Mouse (Mus musculus): Measurements from ENCODE around the gene Zfyve27. TPM values are rescaled to one million over a fixed set of nuclear protein-coding genes. Genes with fewer than 3 reads are reported as not detected.

The Zfyve27 gene
- polyA plus RNA-seq, 1 experiment from 2014 or later: 25.3 TPM

DNA sequence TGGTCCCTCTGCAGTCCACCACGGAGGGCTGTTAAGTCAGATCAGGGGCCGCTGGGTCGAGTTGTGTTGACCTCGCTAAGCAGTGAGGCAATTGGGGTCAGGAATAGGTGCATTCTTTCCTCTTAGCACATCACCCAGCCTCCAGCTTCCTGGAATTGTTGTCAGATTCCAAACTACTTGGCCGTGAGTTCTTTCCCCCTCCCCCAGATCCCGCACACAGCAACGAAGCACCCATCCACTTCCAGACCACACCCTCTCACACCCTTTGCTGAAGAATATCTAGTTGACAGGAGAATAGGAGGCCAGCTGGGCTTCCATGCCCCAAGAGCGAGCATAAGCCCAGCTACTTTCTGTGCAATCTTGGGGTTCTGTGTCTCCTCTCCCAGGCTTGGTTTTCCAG, 48.2 kb downstream of the Zfyve27 start:
- H3K4me2 ChIP-seq (replicated peaks; ENCODE audit: low read depth, low read length): no peak overlapping the region
- H3K27ac ChIP-seq (ENCODE audit: low read length): no peak overlapping the region
- H3K36me3 ChIP-seq (ENCODE audit: insufficient read depth, low read length): no peaks in the 10 kb centered on the region
- no peak overlapping the region for H3K9ac ChIP-seq (replicated peaks; ENCODE audit: low read depth)
- TF ChIP-seq EP300 (IDR thresholded peaks at IDR 0.05) (no peak), CTCF (IDR thresholded peaks at IDR 0.05) (no peak)
- H3K4me3 ChIP-seq (ENCODE audit: low read depth, low read length): no peak overlapping the region
- no peak for DNase-seq (ENCODE audit: low spot score)
- H3K9me3 ChIP-seq (ENCODE audit: low read length): no peaks in the 10 kb centered on the region
- no peaks in the 10 kb centered on the region for H3K27me3 ChIP-seq (replicated peaks; ENCODE audit: insufficient read depth, low read length)
- no peaks in the 10 kb centered on the region for H3K4me1 ChIP-seq (ENCODE audit: insufficient read depth, low read depth, low read length)
- WGBS: 9% methylated on average over 8 of the region's 8 CpGs
- ATAC-seq: no peak

GRCm38 (mm10) chr19:42214601-42215000, 50.9 kb downstream of the Zfyve27 start:
- WGBS: 52% methylated on average over 2 of the region's 2 CpGs
- no peaks in the 10 kb centered on the region for H3K27me3 ChIP-seq (replicated peaks; ENCODE audit: insufficient read depth, low read length)

DNA sequence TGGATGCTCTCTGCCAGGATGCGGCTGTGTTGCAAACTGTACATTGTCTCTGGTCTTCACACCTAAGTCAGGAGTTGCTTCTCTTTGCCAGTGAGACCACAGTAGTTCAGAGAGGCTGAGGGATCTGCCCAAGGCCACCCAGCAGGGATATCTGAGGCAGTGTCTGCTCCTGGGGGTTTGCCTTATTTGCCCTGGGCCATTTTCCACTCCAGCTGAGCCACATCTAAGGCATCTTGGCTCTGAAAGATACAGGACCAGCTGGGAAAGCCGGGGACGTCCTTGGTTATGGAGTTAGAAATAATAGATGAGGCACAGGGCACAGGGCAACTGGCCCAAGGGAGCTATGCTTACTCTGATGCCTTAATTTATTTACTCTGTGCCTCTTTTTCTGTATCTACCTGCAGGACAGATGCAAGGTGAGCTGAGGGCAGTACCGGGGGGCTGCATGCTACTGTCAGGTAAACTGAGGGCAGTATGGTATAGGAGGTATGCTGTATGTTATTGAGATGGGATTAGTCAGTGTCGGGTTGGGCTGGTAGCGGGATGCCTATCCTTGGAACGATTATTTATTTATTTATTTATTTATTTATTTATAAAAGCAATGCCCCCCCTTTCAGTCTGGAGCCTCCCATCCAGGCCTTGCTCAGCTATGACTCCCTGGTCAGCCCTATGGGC, 53.1 kb downstream of the Zfyve27 start:
- Histone ChIP-seq H3K27ac (ENCODE audit: low read length) (no peak overlapping the region), H3K36me3 (ENCODE audit: insufficient read depth, low read length) (no peaks in the 10 kb centered on the region), H3K9ac (replicated peaks; ENCODE audit: low read depth) (no peak overlapping the region), H3K4me1 (ENCODE audit: insufficient read depth, low read depth, low read length) (no peaks in the 10 kb centered on the region), H3K9me3 (ENCODE audit: low read length) (no peaks in the 10 kb centered on the region), H3K4me2 (replicated peaks; ENCODE audit: low read depth, low read length) (no peak overlapping the region), H3K27me3 (replicated peaks; ENCODE audit: insufficient read depth, low read length) (no peaks in the 10 kb centered on the region), H3K4me3 (ENCODE audit: low read depth, low read length) (no peak overlapping the region)
- 59% methylated on average over 7 of the region's 7 CpGs for whole genome bisulfite sequencing
- TF ChIP-seq CTCF (IDR thresholded peaks at IDR 0.05): no peak
- TF ChIP-seq EP300 (IDR thresholded peaks at IDR 0.05): no peak
- ATAC-seq (no peak), DNase-seq (ENCODE audit: low spot score) (no peak)

More at GRCm38 (mm10) chr19:42214601-42215000, 50.9 kb downstream of the Zfyve27 start:
- no peaks in the 10 kb centered on the region for H3K36me3 ChIP-seq (ENCODE audit: insufficient read depth, low read length)
- ATAC-seq (no peak), DNase-seq (ENCODE audit: low spot score) (no peak)
- no peak overlapping the region for H3K4me2 ChIP-seq (replicated peaks; ENCODE audit: low read depth, low read length)
- TF ChIP-seq CTCF (IDR thresholded peaks at IDR 0.05): no peak
- H3K4me3 ChIP-seq (ENCODE audit: low read depth, low read length): no peak overlapping the region
- H3K27ac ChIP-seq (ENCODE audit: low read length): no peak overlapping the region
- no peak overlapping the region for H3K9ac ChIP-seq (replicated peaks; ENCODE audit: low read depth)
- no peaks in the 10 kb centered on the region for H3K4me1 ChIP-seq (ENCODE audit: insufficient read depth, low read depth, low read length)
- H3K9me3 ChIP-seq (ENCODE audit: low read length): no peaks in the 10 kb centered on the region

DNA sequence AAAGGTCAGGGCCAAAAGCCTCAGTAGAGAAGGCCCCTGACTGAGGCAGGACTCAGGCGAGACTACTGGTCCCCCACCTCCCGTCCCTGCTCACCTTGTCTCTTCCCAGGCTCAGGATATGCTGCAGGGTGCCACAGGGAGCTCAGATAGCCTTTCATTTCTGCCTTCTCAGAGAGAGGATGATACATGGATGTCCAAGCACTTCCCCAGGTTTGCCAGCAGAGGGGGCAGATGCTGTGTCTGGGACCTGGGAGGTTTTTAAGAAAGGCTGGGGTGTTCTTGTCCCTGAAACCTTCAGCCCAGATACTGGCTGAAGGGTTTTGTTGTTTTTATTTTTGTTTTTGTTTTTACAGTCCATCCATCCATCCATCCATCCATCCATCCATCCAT, 53.6 kb downstream of the Zfyve27 start:
- whole genome bisulfite sequencing: 6% methylated on average over 2 of the region's 2 CpGs
- H3K4me1 ChIP-seq (ENCODE audit: insufficient read depth, low read depth, low read length): no peaks in the 10 kb centered on the region
- no peak overlapping the region for H3K4me2 ChIP-seq (replicated peaks; ENCODE audit: low read depth, low read length)
- no peak overlapping the region for H3K9ac ChIP-seq (replicated peaks; ENCODE audit: low read depth)
- H3K36me3 ChIP-seq (ENCODE audit: insufficient read depth, low read length): no peaks in the 10 kb centered on the region
- DNase-seq (ENCODE audit: low spot score) (peak; percentile 39), ATAC-seq (no peak)
- no peak overlapping the region for H3K27ac ChIP-seq (ENCODE audit: low read length)
- H3K4me3 ChIP-seq (ENCODE audit: low read depth, low read length): no peak overlapping the region
- no peaks in the 10 kb centered on the region for H3K9me3 ChIP-seq (ENCODE audit: low read length)
- H3K27me3 ChIP-seq (replicated peaks; ENCODE audit: insufficient read depth, low read length): no peaks in the 10 kb centered on the region
- TF ChIP-seq EP300 (IDR thresholded peaks at IDR 0.05) (no peak), CTCF (IDR thresholded peaks at IDR 0.05) (peak; percentile 65)

DNA sequence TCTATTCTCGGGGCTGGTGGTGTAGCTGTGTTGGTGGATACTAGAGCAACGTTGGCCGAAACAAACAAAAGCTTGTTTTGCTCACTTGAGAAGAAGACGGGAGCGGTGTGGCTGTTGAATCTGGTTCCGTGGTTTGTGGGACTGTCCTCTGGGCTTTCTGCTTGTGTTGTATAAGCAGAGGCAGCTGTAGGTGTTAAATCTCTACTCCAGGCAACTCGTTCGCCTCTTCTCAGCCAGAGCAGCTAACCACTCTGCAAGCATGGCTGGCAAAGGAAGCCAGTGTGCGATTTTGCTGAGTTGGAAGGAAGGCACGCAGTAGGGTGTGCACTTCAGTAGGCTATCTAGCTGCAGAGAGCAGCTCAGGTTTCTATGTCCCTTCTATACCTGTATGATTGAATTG, 62.7 kb downstream of the Zfyve27 start:
- no peaks in the 10 kb centered on the region for H3K27me3 ChIP-seq (replicated peaks; ENCODE audit: insufficient read depth, low read length)
- no peak for TF ChIP-seq CTCF (IDR thresholded peaks at IDR 0.05)
- TF ChIP-seq EP300 (IDR thresholded peaks at IDR 0.05): no peak
- no peak overlapping the region for H3K4me2 ChIP-seq (replicated peaks; ENCODE audit: low read depth, low read length)
- H3K4me3 ChIP-seq (ENCODE audit: low read depth, low read length): no peak overlapping the region
- no peak overlapping the region for H3K9ac ChIP-seq (replicated peaks; ENCODE audit: low read depth)
- no peaks in the 10 kb centered on the region for H3K9me3 ChIP-seq (ENCODE audit: low read length)
- H3K27ac ChIP-seq (ENCODE audit: low read length): no peak overlapping the region
- no peaks in the 10 kb centered on the region for H3K36me3 ChIP-seq (ENCODE audit: insufficient read depth, low read length)
- no peak for DNase-seq (ENCODE audit: low spot score)
- no peaks in the 10 kb centered on the region for H3K4me1 ChIP-seq (ENCODE audit: insufficient read depth, low read depth, low read length)
- ATAC-seq: no peak
- 68% methylated on average over 10 of the region's 10 CpGs for WGBS

GRCm38 (mm10) chr19:42229499-42230287, 65.9 kb downstream of the Zfyve27 start:
- H3K27ac ChIP-seq (ENCODE audit: low read length): no peak overlapping the region
- no peak overlapping the region for H3K4me3 ChIP-seq (ENCODE audit: low read depth, low read length)
- TF ChIP-seq EP300 (IDR thresholded peaks at IDR 0.05): no peak
- TF ChIP-seq CTCF (IDR thresholded peaks at IDR 0.05): no peak
- H3K36me3 ChIP-seq (ENCODE audit: insufficient read depth, low read length): no peaks in the 10 kb centered on the region
- no peak overlapping the region for H3K9ac ChIP-seq (replicated peaks; ENCODE audit: low read depth)
- WGBS: 70% methylated on average over 17 of the region's 17 CpGs
- H3K4me2 ChIP-seq (replicated peaks; ENCODE audit: low read depth, low read length): no peak overlapping the region
- no peaks in the 10 kb centered on the region for H3K4me1 ChIP-seq (ENCODE audit: insufficient read depth, low read depth, low read length)
- no peaks in the 10 kb centered on the region for H3K27me3 ChIP-seq (replicated peaks; ENCODE audit: insufficient read depth, low read length)
- no peak for DNase-seq (ENCODE audit: low spot score)
- no peaks in the 10 kb centered on the region for H3K9me3 ChIP-seq (ENCODE audit: low read length)
- ATAC-seq: no peak
